Mouse (Mus musculus) right cerebral cortex, postnatal 36 days (tissue): ENCODE data around the gene Rgs8.

ENCODE experiments used
- DNase-seq, 2 experiments: peaks; one replicate each; pipeline ENCODE4 v3.0.0; 2022; ENCODE audit warnings: low spot score in 2 of 2, mixed read lengths in 1 of 2

Gene Rgs8

GRCm38 (mm10) chr1:153652938-153653623 is at the start of gene Rgs8:
Gene Rgs8 (plus strand): TSS chr1:153653025.
- DNase-seq: peak in 1 of 2 experiments; percentile 48

- no peak for DNase-seq
Observed at GRCm38 (mm10) chr1:153617340-153617830, 35.4 kb upstream of the Rgs8 start.

GRCm38 (mm10) chr1:153623036-153623435 is 29.8 kb upstream of the Rgs8 start:
- DNase-seq: no peak

GRCm38 (mm10) chr1:153632686-153633085 is 20.1 kb upstream of the Rgs8 start:
- no peak for DNase-seq

- no peak for DNase-seq
Observed at GRCm38 (mm10) chr1:153635056-153635455, 17.8 kb upstream of the Rgs8 start.

- no peak for DNase-seq
Observed at GRCm38 (mm10) chr1:153635521-153635920, 17.3 kb upstream of the Rgs8 start.

- DNase-seq: no peak
Observed at GRCm38 (mm10) chr1:153636821-153637220, 16.0 kb upstream of the Rgs8 start.

GRCm38 (mm10) chr1:153641492-153641939 is 11.3 kb upstream of the Rgs8 start:
- DNase-seq: no peak

GRCm38 (mm10) chr1:153641940-153642501 is 10.8 kb upstream of the Rgs8 start:
- DNase-seq: peak; percentile 44 to 56

- no peak for DNase-seq
Observed at GRCm38 (mm10) chr1:153653674-153654073, 849 bp downstream of the Rgs8 start.

- DNase-seq: no peak
Observed at GRCm38 (mm10) chr1:153659666-153660065, 6.8 kb downstream of the Rgs8 start.

GRCm38 (mm10) chr1:153660982-153661688 is 8.3 kb downstream of the Rgs8 start:
- no peak for DNase-seq

GRCm38 (mm10) chr1:153661689-153662002 is 8.8 kb downstream of the Rgs8 start:
- no peak for DNase-seq

GRCm38 (mm10) chr1:153662362-153662761 is 9.5 kb downstream of the Rgs8 start:
- DNase-seq: no peak

- DNase-seq: peak; percentile 53 to 64
Observed at GRCm38 (mm10) chr1:153665066-153665715, 12.4 kb downstream of the Rgs8 start.

GRCm38 (mm10) chr1:153666236-153666635 is 13.4 kb downstream of the Rgs8 start:
- DNase-seq: no peak

GRCm38 (mm10) chr1:153667244-153667727 is 14.5 kb downstream of the Rgs8 start:
- DNase-seq: no peak

- no peak for DNase-seq
Observed at GRCm38 (mm10) chr1:153667781-153668180, 15.0 kb downstream of the Rgs8 start.

- no peak for DNase-seq
Observed at GRCm38 (mm10) chr1:153669086-153669485, 16.3 kb downstream of the Rgs8 start.

GRCm38 (mm10) chr1:153669728-153670127 is 16.9 kb downstream of the Rgs8 start:
- DNase-seq: no peak

GRCm38 (mm10) chr1:153671352-153671751 is 18.5 kb downstream of the Rgs8 start:
- no peak for DNase-seq

- DNase-seq: no peak
Observed at GRCm38 (mm10) chr1:153672698-153673097, 19.9 kb downstream of the Rgs8 start.
